Mouse (Mus musculus) thymus, adult 2 months (tissue): ENCODE measurements around the gene Cnr2. TPM values are rescaled to one million over a fixed set of nuclear protein-coding genes. Genes with fewer than 3 reads are reported as not detected.

ENCODE experiments used
- DNase-seq: peaks from one replicate; pipeline ENCODE4 v3.0.0; 2021
- H3K27ac ChIP-seq: fragments of 200-500 bp; 2 replicates; pipeline ENCODE4 v1.5.1; 2012; ENCODE audit warnings: low read length, control low read depth; ENCODE audit not compliant: control insufficient read depth, insufficient read depth
- H3K27me3 ChIP-seq: fragments of 200-500 bp; 2 replicates; pipeline ENCODE4 v1.6.1; 2012; ENCODE audit warnings: mild to moderate bottlenecking, low read length, moderate library complexity, mixed read lengths; ENCODE audit not compliant: control insufficient read depth, insufficient read depth
- H3K36me3 ChIP-seq: fragments of 200-500 bp; 2 replicates; pipeline ENCODE4 v1.6.1; 2012; ENCODE audit warnings: mild to moderate bottlenecking, low read length, moderate library complexity; ENCODE audit not compliant: control insufficient read depth, insufficient read depth
- H3K4me1 ChIP-seq: fragments of 200-500 bp; replicated peaks from 2 replicates; pipeline ENCODE4 v1.6.1; 2012; ENCODE audit warnings: low read length; ENCODE audit not compliant: control insufficient read depth, insufficient read depth
- H3K4me3 ChIP-seq: fragments of 200-500 bp; 2 replicates; pipeline ENCODE4 v1.5.1; 2012; ENCODE audit warnings: mild to moderate bottlenecking, low read length, control low read depth, moderate library complexity; ENCODE audit not compliant: control insufficient read depth, insufficient read depth
- CTCF ChIP-seq: fragments of 200-500 bp; IDR thresholded peaks from 2 replicates; pipeline ENCODE4 v1.5.1; 2012; ENCODE audit warnings: mild to moderate bottlenecking, control low read depth, low read length, moderate library complexity, borderline replicate concordance; ENCODE audit not compliant: control insufficient read depth, poor library complexity, insufficient read depth; ENCODE audit errors: extremely low read depth
- POLR2A ChIP-seq: fragments of 200-500 bp; IDR thresholded peaks from 2 replicates; pipeline ENCODE4 v1.6.1; 2012; ENCODE audit warnings: mild to moderate bottlenecking, low read length, control low read depth, moderate library complexity; ENCODE audit not compliant: control insufficient read depth, poor library complexity, insufficient read depth; ENCODE audit errors: extremely low read depth
- WGBS: fragments of 180-500 bp; shearing (Covaris S2); methylation state at CpG from one replicate; pipeline ENCODE4 v1.1.7; 2018; 5-methylcytosine and 5-hydroxymethylcytosine counted together
- polyA plus RNA-seq: library from polyadenylated mRNA; depleted of rRNA; stranded (reverse); fragments of >200 nt; gene quantifications from 2 replicates; pipeline ENCODE4 v1.2.3, GENCODE M21; 2012

The Cnr2 gene
- polyA plus RNA-seq, 1 experiment = 9.3 TPM

DNA sequence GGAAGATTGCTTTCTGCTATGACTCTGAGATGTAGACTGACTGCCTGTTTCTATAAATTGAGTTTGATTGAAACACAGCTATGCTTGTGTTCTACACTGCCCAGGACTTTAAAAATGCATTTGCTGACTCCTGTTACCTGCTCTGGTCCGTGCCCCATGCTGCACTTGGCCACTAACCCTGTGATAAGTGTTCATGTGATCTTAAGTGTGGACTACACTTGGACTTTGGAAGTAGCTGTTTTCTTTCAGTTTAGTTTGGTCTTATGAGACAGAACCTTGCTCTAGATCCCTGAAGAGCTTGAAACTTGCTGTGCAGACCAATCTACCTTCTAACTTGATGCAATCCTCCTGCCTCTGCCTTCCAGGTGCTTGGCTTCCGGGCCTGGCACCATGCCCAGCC, 29.2 kb downstream of the Cnr2 start:
- DNase-seq = no peak
- H3K27ac ChIP-seq = no peak overlapping the region
- H3K4me1 ChIP-seq = peaks cover 8% of the 10 kb centered on the region
- 95% methylated on average over 2 of the region's 2 CpGs for WGBS
- H3K4me3 ChIP-seq = no peak overlapping the region
- H3K36me3 ChIP-seq = no peaks in the 10 kb centered on the region
- TF ChIP-seq CTCF (no peak), POLR2A (no peak)
- H3K27me3 ChIP-seq = no peaks in the 10 kb centered on the region

DNA sequence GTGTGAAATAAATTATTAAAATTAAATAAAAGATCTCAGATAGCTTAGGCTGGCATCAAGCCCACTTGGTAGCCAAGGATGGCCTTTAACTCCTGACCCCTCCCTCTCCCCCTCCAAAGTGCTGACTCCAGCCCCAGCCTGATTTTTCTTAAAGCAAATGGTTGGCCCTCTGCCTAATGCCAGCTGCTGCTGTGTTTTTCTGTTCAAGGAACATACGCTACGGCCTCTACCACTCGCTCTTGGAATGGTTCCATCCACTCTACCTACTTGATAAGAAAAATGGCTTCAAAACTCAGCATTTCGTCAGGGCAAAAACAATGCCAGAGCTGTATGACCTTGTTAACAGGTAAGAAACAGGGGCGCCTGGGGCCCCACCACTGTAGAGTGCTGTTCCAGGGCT, 30.1 kb downstream of the Cnr2 start:
- H3K4me3 ChIP-seq = no peak overlapping the region
- no peaks in the 10 kb centered on the region for H3K36me3 ChIP-seq
- no peak overlapping the region for H3K27ac ChIP-seq
- 99% methylated on average over 5 of the region's 5 CpGs for WGBS
- TF ChIP-seq POLR2A (no peak), CTCF (no peak)
- H3K4me1 ChIP-seq = peaks cover 8% of the 10 kb centered on the region
- H3K27me3 ChIP-seq = no peaks in the 10 kb centered on the region
- DNase-seq = no peak

DNA sequence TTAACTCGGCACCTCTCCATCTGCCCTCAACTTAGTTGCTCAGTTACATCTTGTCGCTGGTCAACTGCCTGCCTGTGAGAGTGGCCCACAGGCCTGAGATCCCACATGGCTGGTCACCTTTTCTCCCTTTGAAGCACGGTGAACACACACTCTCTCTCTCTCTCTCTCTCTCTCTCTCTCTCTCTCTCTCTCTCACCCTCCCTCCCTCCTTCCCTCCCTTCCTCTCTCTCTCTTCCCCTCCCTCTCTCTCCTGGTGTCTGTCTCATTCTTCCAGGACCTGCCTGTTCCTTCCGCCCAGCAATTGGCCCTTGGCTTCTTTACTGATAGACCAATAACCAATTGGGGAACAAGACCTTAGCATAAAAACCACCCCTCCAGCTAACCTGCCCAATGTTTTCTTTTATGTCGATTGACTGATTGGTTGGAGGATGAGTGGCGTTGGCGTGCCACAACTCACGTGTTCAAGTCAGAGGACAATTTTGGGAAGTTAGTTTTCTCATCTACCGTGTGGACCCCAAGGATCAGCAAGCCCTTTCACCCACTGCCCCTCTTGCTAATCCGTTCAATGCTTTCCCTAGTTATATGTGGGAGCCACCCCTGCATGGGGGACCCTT, 31.1 kb downstream of the Cnr2 start:
- 93% methylated on average over 10 of the region's 10 CpGs for WGBS
- no peak for DNase-seq
- Histone ChIP-seq H3K27ac (no peak overlapping the region), H3K4me1 (peaks cover 7% of the 10 kb centered on the region), H3K27me3 (no peaks in the 10 kb centered on the region), H3K36me3 (no peaks in the 10 kb centered on the region), H3K4me3 (no peak overlapping the region)
- TF ChIP-seq CTCF (no peak), POLR2A (no peak)

DNA sequence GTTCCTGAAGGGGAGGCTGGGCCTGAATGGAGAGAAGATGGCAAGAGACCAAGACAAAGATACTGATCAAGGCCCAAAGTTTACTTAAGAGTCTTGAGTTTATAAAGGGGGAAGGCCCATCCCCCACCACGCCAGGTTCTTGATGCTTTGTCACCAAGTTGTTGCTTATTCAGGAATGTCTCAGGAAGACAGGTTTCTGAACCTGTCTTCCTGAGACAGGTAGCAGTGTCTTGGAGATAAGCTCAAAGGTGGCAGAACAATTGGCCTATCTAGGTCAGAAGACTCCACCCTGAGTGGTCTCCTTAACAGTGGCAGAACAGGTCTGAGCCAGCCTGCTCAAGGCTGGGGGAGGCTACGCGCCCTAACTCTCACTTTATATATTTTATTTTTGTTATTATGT, 31.7 kb downstream of the Cnr2 start:
- no peak overlapping the region for H3K27ac ChIP-seq
- H3K27me3 ChIP-seq = no peaks in the 10 kb centered on the region
- no peaks in the 10 kb centered on the region for H3K36me3 ChIP-seq
- TF ChIP-seq CTCF = no peak
- TF ChIP-seq POLR2A = no peak
- no peak overlapping the region for H3K4me3 ChIP-seq
- H3K4me1 ChIP-seq = peaks cover under 1% of the 10 kb centered on the region; the same call in 1 of the 2 replicates
- no peak for DNase-seq
- 97% methylated on average over 3 of the region's 3 CpGs for WGBS

DNA sequence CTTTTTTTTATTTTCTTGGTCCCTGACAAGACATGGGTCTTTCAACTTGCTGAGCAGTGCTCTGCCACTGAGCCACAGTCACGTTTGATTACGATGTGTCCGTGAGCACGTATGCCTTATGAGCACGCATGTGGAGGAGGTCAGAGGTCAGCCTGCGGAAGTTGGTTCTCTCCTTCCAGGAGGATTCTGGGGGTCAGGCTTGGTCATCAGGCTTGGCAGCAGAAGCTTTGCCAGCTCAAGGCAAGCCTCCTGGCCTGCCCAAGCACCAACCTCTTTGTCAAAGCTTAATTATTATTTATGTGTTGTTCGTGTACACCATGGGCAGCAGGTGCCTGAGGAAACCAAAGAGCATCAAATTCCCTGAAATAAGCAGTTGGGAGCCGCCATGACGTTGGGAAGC, 33.2 kb downstream of the Cnr2 start:
- TF ChIP-seq POLR2A (no peak), CTCF (no peak)
- Histone ChIP-seq H3K27ac (no peak overlapping the region), H3K36me3 (no peaks in the 10 kb centered on the region; the same call in 1 of the 2 replicates), H3K27me3 (no peaks in the 10 kb centered on the region), H3K4me1 (no peaks in the 10 kb centered on the region), H3K4me3 (no peak overlapping the region)
- DNase-seq = no peak
- WGBS = 97% methylated on average over 9 of the region's 9 CpGs

DNA sequence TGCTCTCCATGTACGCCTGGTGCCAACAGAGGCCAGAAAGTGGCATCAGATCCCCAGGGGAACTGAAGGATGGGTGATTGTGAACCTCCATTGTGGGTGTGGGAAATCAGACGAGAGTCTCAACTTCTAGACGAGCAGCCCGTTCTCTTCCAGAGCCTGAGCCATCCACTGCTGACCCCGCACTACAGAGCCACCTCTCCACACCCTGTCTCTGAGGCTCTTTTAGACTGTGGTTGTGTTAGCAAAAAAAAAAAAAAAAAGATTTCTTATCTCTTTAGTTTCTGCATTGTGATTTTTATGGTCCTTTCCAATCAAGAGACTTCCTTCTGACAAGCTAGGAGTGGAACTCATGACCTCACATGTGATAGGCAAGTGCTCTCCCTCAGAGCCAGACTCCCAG, 34.2 kb downstream of the Cnr2 start:
- Histone ChIP-seq H3K4me3 (no peak overlapping the region), H3K27me3 (no peaks in the 10 kb centered on the region), H3K36me3 (peaks cover 4% of the 10 kb centered on the region; the same call in 1 of the 2 replicates), H3K27ac (no peak overlapping the region), H3K4me1 (no peaks in the 10 kb centered on the region)
- no peak for TF ChIP-seq POLR2A
- no peak for TF ChIP-seq CTCF
- WGBS = 96% methylated on average over 5 of the region's 5 CpGs
- no peak for DNase-seq

DNA sequence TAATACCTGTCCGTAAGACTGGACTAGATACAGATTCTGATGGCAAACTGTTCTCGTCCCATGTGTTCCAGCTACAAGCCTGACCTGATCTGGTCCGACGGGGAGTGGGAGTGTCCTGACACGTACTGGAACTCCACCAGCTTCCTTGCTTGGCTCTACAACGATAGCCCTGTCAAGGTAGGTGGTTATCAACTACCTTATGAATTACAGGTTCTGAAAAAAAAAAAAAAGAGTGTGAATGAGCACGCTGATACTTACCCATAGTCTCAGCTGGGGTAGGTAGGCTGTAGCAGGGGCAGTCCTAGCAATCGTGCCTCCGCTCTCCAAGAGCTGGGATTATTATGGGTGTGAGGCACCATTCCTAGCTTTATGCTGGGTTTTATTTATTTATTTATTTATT, 34.6 kb downstream of the Cnr2 start:
- no peak overlapping the region for H3K27ac ChIP-seq
- TF ChIP-seq POLR2A (no peak), CTCF (no peak)
- no peaks in the 10 kb centered on the region for H3K27me3 ChIP-seq
- no peak overlapping the region for H3K4me3 ChIP-seq
- DNase-seq = no peak
- 94% methylated on average over 9 of the region's 9 CpGs for WGBS
- peaks cover 4% of the 10 kb centered on the region; the same call in 1 of the 2 replicates for H3K36me3 ChIP-seq
- no peaks in the 10 kb centered on the region for H3K4me1 ChIP-seq
